Mouse (Mus musculus): Measurements from ENCODE around the gene Gm10638.

GRCm38 (mm10) chr8:86705317-86705716 lies 40.2 kb upstream of the Gm10638 start:
- no peak for TF ChIP-seq POLR2A (IDR thresholded peaks at IDR 0.05; ENCODE audit: insufficient read depth, low read depth, low read length)
- no peak for TF ChIP-seq CTCF (IDR thresholded peaks at IDR 0.05)

Measured in heart, adult 2 months (tissue).